Mouse (Mus musculus) spleen, adult 18-20 months (tissue): ENCODE measurements around the gene Olfr714.
A peak's percentile ranks its signal among the peaks of the same experiment; 100 is the strongest.
"Not testable (repeated sequence)": the region's sequence is repeated elsewhere in the genome, so short reads cannot be mapped to it uniquely, and the experiment has no call there.

Experiments used
- DNase-seq, 2 experiments: peaks; one replicate each; pipeline ENCODE4 v3.0.0; 2022; ENCODE audit warnings: mixed read lengths in 2 of 2

The Olfr714 gene

GRCm38 (mm10) chr7:107070681-107071080 lies at the start of gene Olfr714:
TSS of gene Olfr714 (plus strand) at chr7:107070981.
- DNase-seq = no peak

- DNase-seq = no peak
Observed at GRCm38 (mm10) chr7:107030874-107031273, 39.9 kb upstream of the Olfr714 start, which contains the start of gene Olfr713. TSS of gene Olfr713 (plus strand) at chr7:107031174.

GRCm38 (mm10) chr7:107039934-107040563 lies 30.7 kb upstream of the Olfr714 start:
- DNase-seq = no peak

GRCm38 (mm10) chr7:107043136-107043535 lies 27.6 kb upstream of the Olfr714 start:
- no peak for DNase-seq

GRCm38 (mm10) chr7:107044407-107044806 lies 26.4 kb upstream of the Olfr714 start:
- no peak for DNase-seq

GRCm38 (mm10) chr7:107045833-107046232 lies 24.9 kb upstream of the Olfr714 start:
- peak in 1 of 2 experiments; percentile 16 for DNase-seq

- DNase-seq = no peak
Observed at GRCm38 (mm10) chr7:107047578-107047977, 23.2 kb upstream of the Olfr714 start.

GRCm38 (mm10) chr7:107092920-107093319 lies 22.1 kb downstream of the Olfr714 start, which contains the start of gene Olfr17:
TSS of gene Olfr17 (plus strand) at chr7:107093220.
- DNase-seq = no peak

- not testable (repeated sequence) for DNase-seq
Observed at GRCm38 (mm10) chr7:107110269-107110668, 39.5 kb downstream of the Olfr714 start, which contains the start of gene Olfr715b. TSS of gene Olfr715b (minus strand) at chr7:107110369.
